Mouse (Mus musculus) CH12.LX (cell line): ENCODE measurements around the gene Nol6. TPM values are rescaled to one million over a fixed set of nuclear protein-coding genes. Genes with fewer than 3 reads are reported as not detected.

ENCODE experiments used
- DNase-seq: peaks from one replicate; pipeline ENCODE4 v3.0.0-alpha.2; 2013; ENCODE audit errors: extremely low read depth
- H3K27ac ChIP-seq: 2 replicates; pipeline ENCODE4 v1.5.1; 2012; ENCODE audit warnings: low read depth, mild to moderate bottlenecking, control low read depth, moderate library complexity; ENCODE audit not compliant: insufficient read depth
- H3K27me3 ChIP-seq: replicated peaks from 2 replicates; pipeline ENCODE3; 2012; ENCODE audit warnings: inconsistent platforms
- H3K36me3 ChIP-seq, 2 experiments: replicated peaks in 1 of 2; 2 replicates each; pipeline versions ENCODE3 to v1.6.1; 2012; ENCODE audit warnings: inconsistent platforms in 1 of 2, low read length in 1 of 2, mild to moderate bottlenecking in 1 of 2, mixed read lengths in 1 of 2, moderate library complexity in 1 of 2; ENCODE audit not compliant: control insufficient read depth in 1 of 2, insufficient read depth in 1 of 2
- H3K4me1 ChIP-seq, 2 experiments: 2 replicates each; pipeline ENCODE4 v1.6.1; 2012; ENCODE audit warnings: inconsistent platforms in 1 of 2, moderate library complexity in 1 of 2; ENCODE audit not compliant: insufficient read depth in 2 of 2, control insufficient read depth in 1 of 2
- H3K4me2 ChIP-seq: 2 replicates; pipeline ENCODE4 v1.6.1; 2012; ENCODE audit warnings: low read depth, mild to moderate bottlenecking, control low read depth; ENCODE audit not compliant: poor library complexity, insufficient read depth, severe bottlenecking
- H3K4me3 ChIP-seq, 3 experiments: fragments of 150-350 bp in 1 of 3; sonication (generic) in 1 of 3; replicated peaks in 1 of 3; 2 replicates each; pipeline versions ENCODE3 to v1.5.1; 2011 to 2012; ENCODE audit warnings: low read depth in 2 of 3, low read length in 2 of 3, mild to moderate bottlenecking in 2 of 3, moderate library complexity in 2 of 3, control low read depth in 1 of 3, improper control_type of control experiment in 1 of 3, inconsistent platforms in 1 of 3, mixed read lengths in 1 of 3; ENCODE audit not compliant: poor library complexity in 1 of 3
- H3K79me2 ChIP-seq: replicated peaks from 2 replicates; pipeline ENCODE4 v1.6.1; 2012; ENCODE audit warnings: mild to moderate bottlenecking, moderate library complexity; ENCODE audit not compliant: control insufficient read depth, poor library complexity, insufficient read depth, severe bottlenecking; ENCODE audit errors: extremely low read depth
- H3K9ac ChIP-seq: 2 replicates; pipeline ENCODE4 v1.6.1; 2012; ENCODE audit warnings: low read depth, mild to moderate bottlenecking, control low read depth, moderate library complexity; ENCODE audit not compliant: insufficient read depth
- H3K9me3 ChIP-seq: replicated peaks from 2 replicates; pipeline ENCODE3; 2012; ENCODE audit warnings: low read length, inconsistent platforms, mixed read lengths
- CTCF ChIP-seq, 2 experiments: IDR thresholded peaks in 1 of 2; conservative IDR thresholded peaks in 1 of 2; 2 replicates each; pipeline ENCODE4 v1.5.1; 2011 to 2012; ENCODE audit warnings: low read depth in 2 of 2, low read length in 2 of 2, improper control_type of control experiment in 1 of 2, inconsistent platforms in 1 of 2, mild to moderate bottlenecking in 1 of 2, moderate library complexity in 1 of 2
- E2F4 ChIP-seq: IDR thresholded peaks from 2 replicates; pipeline ENCODE4 v1.6.1; 2011; ENCODE audit warnings: low read depth, low read length, improper control_type of control experiment; ENCODE audit not compliant: insufficient replicate concordance
- ELF1 ChIP-seq: IDR thresholded peaks from 2 replicates; pipeline ENCODE4 v1.6.1; 2014; ENCODE audit warnings: low read depth, mild to moderate bottlenecking, inconsistent platforms, low read length, improper control_type of control experiment
- JUN ChIP-seq: IDR thresholded peaks from 2 replicates; pipeline ENCODE4 v1.6.1; 2011; ENCODE audit warnings: low read depth, mild to moderate bottlenecking, low read length, improper control_type of control experiment, moderate library complexity; ENCODE audit not compliant: insufficient read depth
- KAT2A ChIP-seq: IDR thresholded peaks from 2 replicates; pipeline ENCODE4 v1.6.1; 2012; ENCODE audit warnings: low read length, improper control_type of control experiment, inconsistent platforms; ENCODE audit not compliant: insufficient replicate concordance
- MAZ ChIP-seq: IDR thresholded peaks from 2 replicates; pipeline ENCODE4 v1.6.1; 2012; ENCODE audit warnings: low read depth, mild to moderate bottlenecking, inconsistent platforms, low read length, improper control_type of control experiment, moderate library complexity
- POLR2A ChIP-seq: IDR thresholded peaks from 2 replicates; pipeline ENCODE4 v1.6.1; 2011; ENCODE audit warnings: low read depth, mild to moderate bottlenecking, improper control_type of control experiment, low read length
- TBP ChIP-seq: conservative IDR thresholded peaks from 2 replicates; pipeline ENCODE4 v1.6.1; 2011; ENCODE audit warnings: low read depth, low read length, improper control_type of control experiment
- TCF12 ChIP-seq: IDR thresholded peaks from 2 replicates; pipeline ENCODE4 v1.6.1; 2014; ENCODE audit warnings: low read depth, mild to moderate bottlenecking, inconsistent platforms, low read length, improper control_type of control experiment
- UBTF ChIP-seq: IDR thresholded peaks from 2 replicates; pipeline ENCODE4 v1.6.1; 2012; ENCODE audit warnings: low read depth, mild to moderate bottlenecking, inconsistent platforms, low read length, improper control_type of control experiment, moderate library complexity
- USF1 ChIP-seq: IDR thresholded peaks from 2 replicates; pipeline ENCODE4 v1.6.1; 2014; ENCODE audit warnings: low read depth, mild to moderate bottlenecking, inconsistent platforms, low read length, improper control_type of control experiment
- USF2 ChIP-seq: conservative IDR thresholded peaks from 2 replicates; pipeline ENCODE4 v1.6.1; 2011; ENCODE audit warnings: low read depth, low read length, improper control_type of control experiment
- ZC3H11A ChIP-seq: IDR thresholded peaks from 2 replicates; pipeline ENCODE4 v1.6.1; 2012; ENCODE audit warnings: low read depth, mild to moderate bottlenecking, inconsistent platforms, low read length, improper control_type of control experiment
- ZMIZ1 ChIP-seq: IDR thresholded peaks from 2 replicates; pipeline ENCODE4 v1.6.1; 2012; ENCODE audit warnings: low read depth, mild to moderate bottlenecking, inconsistent platforms, low read length, improper control_type of control experiment
- ZNF384 ChIP-seq: IDR thresholded peaks from 2 replicates; pipeline ENCODE4 v1.6.1; 2012; ENCODE audit warnings: low read depth, low read length, improper control_type of control experiment, inconsistent platforms
- dilution Hi-C: fragments of 300-500 bp; cut with MboI; formaldehyde crosslinking; loops from 2 replicates; pipeline ENCODE4 v1.14.3; 2020; ENCODE audit warnings: low sequenced_read_pairs; ENCODE audit not compliant: extremely low pct_unique_long_range_greater_than_20kb, extremely low pct_ligation_motif_present
- in situ Hi-C: fragments of 300-500 bp; cut with MboI; formaldehyde crosslinking; loops from 3 replicates; pipeline ENCODE4 v1.14.3; 2019; ENCODE audit warnings: low sequenced_read_pairs, low pct_ligation_motif_present, low pct_unique_long_range_greater_than_20kb, mixed read lengths
- polyA plus RNA-seq: library from polyadenylated mRNA; unstranded; fragments of >175 nt; gene quantifications from 2 replicates; pipeline ENCODE4 v1.2.1, GENCODE M21; 2012; ENCODE audit warnings: low read depth; ENCODE audit not compliant: insufficient read length
- total RNA-seq, 2 experiments: library from RNA; depleted of rRNA; stranded (reverse); fragments of 300-350 nt in 1 of 2; fragments of >200 nt in 1 of 2; gene quantifications; 2 replicates each; pipeline ENCODE4 v1.2.3; 2012 to 2014

Gene Nol6
- total and polyA plus RNA-seq, 3 experiments = 22.0 to 81.5 (median 30.0) TPM

GRCm38 (mm10) chr4:41091391-41091790 lies 32.9 kb downstream of the Nol6 start:
- no peak for DNase-seq
- Histone ChIP-seq H3K27ac (no peak overlapping the region), H3K79me2 (no peaks in the 10 kb centered on the region), H3K27me3 (peaks cover 92% of the 10 kb centered on the region), H3K4me3 (no peak overlapping the region), H3K4me2 (no peak overlapping the region), H3K36me3 (no peaks in the 10 kb centered on the region), H3K4me1 (peaks cover 0 to 4% of the 10 kb centered on the region in 2 experiments; a peak in 1 of 4 replicates), H3K9ac (no peak overlapping the region), H3K9me3 (no peaks in the 10 kb centered on the region)
- dilution Hi-C loops = no loop called here
- in situ Hi-C loops = no loop called here
- TF ChIP-seq KAT2A (no peak), ZMIZ1 (no peak), UBTF (no peak), POLR2A (no peak)

- Histone ChIP-seq H3K4me3 (no peak overlapping the region), H3K9me3 (no peaks in the 10 kb centered on the region), H3K4me2 (no peak overlapping the region), H3K27me3 (peaks cover 88% of the 10 kb centered on the region), H3K79me2 (no peaks in the 10 kb centered on the region), H3K27ac (no peak overlapping the region), H3K36me3 (no peaks in the 10 kb centered on the region), H3K4me1 (peaks cover 0 to 4% of the 10 kb centered on the region in 2 experiments; a peak in 1 of 4 replicates), H3K9ac (no peak overlapping the region)
- no peak for DNase-seq
- dilution Hi-C loops = no loop called here
- in situ Hi-C loops = no loop called here
- TF ChIP-seq ELF1 = no peak
- no peak for TF ChIP-seq USF1
- TF ChIP-seq CTCF (conservative IDR thresholded peaks at IDR 0.05 in 1 of 2, IDR thresholded peaks at IDR 0.05 in 1 of 2; ENCODE audit: low read depth in 2 of 2, low read length in 2 of 2) = no peak
- TF ChIP-seq ZNF384 = no peak
- TF ChIP-seq E2F4 = no peak
- no peak for TF ChIP-seq JUN
- no peak for TF ChIP-seq KAT2A
- no peak for TF ChIP-seq MAZ
- no peak for TF ChIP-seq ZMIZ1
- no peak for TF ChIP-seq USF2
- no peak for TF ChIP-seq TBP
- TF ChIP-seq UBTF = no peak
- no peak for TF ChIP-seq ZC3H11A
- TF ChIP-seq TCF12 = no peak
- TF ChIP-seq, all 38 proteins: peak for 0
These were observed 34.5 kb downstream of the Nol6 start for GRCm38 (mm10) chr4:41089705-41090104.
